Mouse (Mus musculus) heart, postnatal 0 days (tissue): ENCODE measurements at regions not wholly inside any gene's neighbourhood (a gene's known extent, or its start where the extent isn't known, plus 50 kb on each side); places are given as distances from the start of the nearest gene placed in this dataset.

Experiments
- CTCF ChIP-seq: IDR thresholded peaks from 2 replicates; pipeline ENCODE4 v1.5.1; 2016; ENCODE audit warnings: antibody characterized with exemption, control low read depth, low read depth
- EP300 ChIP-seq: IDR thresholded peaks from 2 replicates; pipeline ENCODE4 v1.6.1; 2016; ENCODE audit warnings: antibody characterized with exemption, low read depth

- TF ChIP-seq CTCF (no peak), EP300 (no peak)
Observed at GRCm38 (mm10) chr1:89002326-89002725, 67.9 kb upstream of the Sh3bp4 start.
